Mouse (Mus musculus) lung, adult 2 months (tissue): ENCODE data around the gene Ovol2.

Experiments used
- CTCF ChIP-seq: fragments of 200-500 bp; IDR thresholded peaks from 2 replicates; pipeline ENCODE4 v1.5.1; 2011; ENCODE audit warnings: mild to moderate bottlenecking, low read length, control low read depth; ENCODE audit not compliant: insufficient read depth
- POLR2A ChIP-seq: fragments of 200-500 bp; IDR thresholded peaks from 2 replicates; pipeline ENCODE4 v1.6.1; 2011; ENCODE audit warnings: low read depth, mild to moderate bottlenecking, control low read depth, low read length, borderline replicate concordance; ENCODE audit errors: extremely low read depth

GRCm38 (mm10) chr2:144280568-144280967, 51.4 kb downstream of the Ovol2 start:
- TF ChIP-seq CTCF (no peak), POLR2A (no peak)
